Mouse (Mus musculus) forebrain, embryonic 16.5 days (tissue): ENCODE measurements at regions not wholly inside any gene's neighbourhood (a gene's known extent, or its start where the extent isn't known, plus 50 kb on each side); places are given as distances from the start of the nearest gene placed in this dataset.

ENCODE experiments used
- ATAC-seq: fragments of 200-750 bp; cut with Nextera tagmentation; 2 replicates; pipeline ENCODE4 v1.8.0; 2017; ENCODE audit warnings: mild to moderate bottlenecking, moderate library complexity
- H3K27ac ChIP-seq: fragments of 300-500 bp; sonication (generic); 2 replicates; pipeline ENCODE4 v1.5.1; 2014; ENCODE audit warnings: low read length, control low read depth
- H3K27me3 ChIP-seq: fragments of 300-500 bp; sonication (generic); replicated peaks from 2 replicates; pipeline ENCODE4 v1.6.1; 2014; ENCODE audit warnings: low read length; ENCODE audit not compliant: control insufficient read depth, insufficient read depth
- H3K36me3 ChIP-seq: fragments of 300-500 bp; sonication (generic); 2 replicates; pipeline ENCODE4 v1.6.1; 2014; ENCODE audit not compliant: control insufficient read depth, insufficient read depth
- H3K4me1 ChIP-seq: fragments of 300-500 bp; sonication (generic); replicated peaks from 2 replicates; pipeline ENCODE4 v1.6.1; 2014; ENCODE audit warnings: low read length; ENCODE audit not compliant: control insufficient read depth, insufficient read depth
- H3K4me2 ChIP-seq: fragments of 300-500 bp; sonication (generic); 2 replicates; pipeline ENCODE4 v1.6.1; 2014; ENCODE audit warnings: mild to moderate bottlenecking, low read length, control low read depth
- H3K4me3 ChIP-seq: fragments of 300-500 bp; sonication (generic); replicated peaks from 2 replicates; pipeline ENCODE4 v1.5.1; 2014; ENCODE audit warnings: mild to moderate bottlenecking, low read length, control low read depth
- H3K9ac ChIP-seq: fragments of 300-500 bp; sonication (generic); replicated peaks from 2 replicates; pipeline ENCODE4 v1.6.1; 2014; ENCODE audit warnings: low read depth, low read length, control low read depth
- H3K9me3 ChIP-seq: fragments of 300-500 bp; sonication (generic); 2 replicates; pipeline ENCODE4 v1.6.1; 2016; ENCODE audit warnings: low read length; ENCODE audit not compliant: control insufficient read depth
- WGBS: fragments of 180-500 bp; shearing (Covaris S2); extraction: QIAGEN DNeasy Blood & Tissue Kit; methylation state at CpG from one replicate; pipeline ENCODE4 v1.1.7; 2014; 5-methylcytosine and 5-hydroxymethylcytosine counted together

DNA sequence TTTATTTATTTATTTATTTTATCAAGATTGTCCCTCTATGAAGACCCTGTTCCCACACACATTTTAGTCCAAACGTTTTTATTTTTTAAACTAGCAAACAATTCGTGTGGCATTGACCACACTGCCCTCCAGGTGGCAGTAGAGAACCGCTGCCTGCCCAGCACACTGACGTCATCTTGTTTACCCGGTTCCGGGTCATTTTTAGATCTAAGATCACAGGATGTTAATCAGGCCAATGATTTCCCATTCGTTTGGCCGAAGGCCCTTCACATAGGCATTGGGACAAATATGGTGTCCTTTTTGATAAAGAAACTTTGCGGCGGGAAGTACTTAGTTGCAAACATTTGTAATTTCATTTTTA, 78.7 kb upstream of the Ppm1b start:
- H3K27ac ChIP-seq = no peak overlapping the region
- no peaks in the 10 kb centered on the region for H3K27me3 ChIP-seq
- peaks cover 2% of the 10 kb centered on the region; the same call in 1 of the 2 replicates for H3K4me1 ChIP-seq
- WGBS = 16% methylated on average over 10 of the region's 10 CpGs
- H3K4me3 ChIP-seq = peak overlapping the region; percentile 29
- no peaks in the 10 kb centered on the region for H3K36me3 ChIP-seq
- no peak overlapping the region for H3K9ac ChIP-seq
- H3K9me3 ChIP-seq = no peaks in the 10 kb centered on the region
- peak overlapping the region; percentile 36 for H3K4me2 ChIP-seq
- ATAC-seq = peak; percentile 38; the same call in 1 of the 2 replicates

DNA sequence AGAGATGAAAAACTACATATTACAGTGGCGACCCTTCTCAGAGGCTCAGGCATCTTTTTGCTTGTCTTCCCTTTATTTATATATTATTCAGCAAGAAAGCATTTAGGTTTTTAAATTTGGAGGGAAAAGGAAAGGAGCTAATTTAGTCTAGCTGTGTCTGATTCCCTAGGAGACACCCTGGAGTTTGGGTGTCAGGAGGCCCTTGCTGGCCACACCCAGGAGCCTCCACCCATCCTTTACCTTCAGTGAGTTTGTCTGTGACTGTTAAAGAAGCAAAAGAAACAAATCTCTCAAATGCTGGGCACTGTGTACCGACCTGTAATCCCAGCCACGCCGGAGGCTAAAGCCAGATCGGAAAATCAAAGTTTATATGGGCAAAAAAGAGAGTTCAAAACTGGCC, 78.2 kb upstream of the Ppm1b start:
- Histone ChIP-seq H3K27me3 (no peaks in the 10 kb centered on the region), H3K4me2 (no peak overlapping the region; the same call in 1 of the 2 replicates), H3K4me1 (peaks cover 2% of the 10 kb centered on the region; the same call in 1 of the 2 replicates), H3K9ac (no peak overlapping the region), H3K9me3 (no peaks in the 10 kb centered on the region), H3K36me3 (no peaks in the 10 kb centered on the region), H3K27ac (no peak overlapping the region), H3K4me3 (no peak overlapping the region)
- ATAC-seq = no peak
- WGBS = 88% methylated on average over 5 of the region's 5 CpGs

DNA sequence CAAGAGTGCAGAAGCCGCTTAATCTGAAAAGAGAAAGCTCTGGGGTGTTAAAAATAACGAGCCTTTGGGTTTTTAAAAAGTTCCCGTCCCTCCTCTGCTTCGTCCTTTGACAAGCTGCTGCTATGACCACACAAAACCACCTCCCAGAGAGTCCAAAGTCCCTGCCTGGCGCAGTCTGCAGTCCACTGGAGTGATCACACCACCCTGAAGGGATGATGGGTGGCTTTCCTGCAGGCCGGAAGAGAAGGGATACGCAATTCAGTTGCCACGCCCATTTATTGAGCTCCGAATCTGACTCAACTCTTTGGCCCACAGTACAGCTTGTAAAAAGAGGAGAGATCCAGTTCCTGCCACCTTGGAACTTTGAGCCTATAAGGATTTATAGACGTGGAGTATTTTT, 77.4 kb upstream of the Ppm1b start:
- H3K4me2 ChIP-seq = no peak overlapping the region
- no peaks in the 10 kb centered on the region for H3K9me3 ChIP-seq
- H3K27me3 ChIP-seq = no peaks in the 10 kb centered on the region
- no peak overlapping the region for H3K4me3 ChIP-seq
- H3K27ac ChIP-seq = no peak overlapping the region
- no peak overlapping the region for H3K9ac ChIP-seq
- H3K4me1 ChIP-seq = peaks cover 2% of the 10 kb centered on the region; the same call in 1 of the 2 replicates
- ATAC-seq = no peak
- H3K36me3 ChIP-seq = no peaks in the 10 kb centered on the region
- WGBS = 60% methylated on average over 10 of the region's 10 CpGs

DNA sequence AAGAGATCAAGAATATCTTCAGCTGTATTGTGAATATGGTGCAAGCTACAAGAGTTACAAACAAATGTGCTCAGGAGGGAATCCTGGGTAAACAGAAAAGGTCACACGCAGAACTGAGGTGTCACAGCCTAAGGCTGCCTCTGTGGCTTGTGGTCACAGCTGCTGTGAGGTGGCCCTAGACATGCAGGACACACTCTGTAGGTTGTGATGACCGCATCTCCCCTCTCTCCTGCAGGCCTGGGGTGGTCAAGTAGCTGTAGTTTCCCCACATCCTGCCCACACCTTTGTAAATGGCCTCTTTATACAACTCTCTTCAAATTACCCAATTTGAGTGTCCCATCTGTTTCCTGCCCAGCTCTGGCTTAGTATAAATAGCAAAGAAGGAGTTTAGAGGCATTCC, 75.6 kb upstream of the Ppm1b start:
- WGBS = 88% methylated on average over 2 of the region's 2 CpGs
- Histone ChIP-seq H3K4me2 (no peak overlapping the region), H3K4me1 (peaks cover 2% of the 10 kb centered on the region; the same call in 1 of the 2 replicates), H3K4me3 (no peak overlapping the region), H3K27me3 (no peaks in the 10 kb centered on the region), H3K27ac (no peak overlapping the region), H3K36me3 (no peaks in the 10 kb centered on the region), H3K9me3 (no peaks in the 10 kb centered on the region), H3K9ac (no peak overlapping the region)
- ATAC-seq = no peak

DNA sequence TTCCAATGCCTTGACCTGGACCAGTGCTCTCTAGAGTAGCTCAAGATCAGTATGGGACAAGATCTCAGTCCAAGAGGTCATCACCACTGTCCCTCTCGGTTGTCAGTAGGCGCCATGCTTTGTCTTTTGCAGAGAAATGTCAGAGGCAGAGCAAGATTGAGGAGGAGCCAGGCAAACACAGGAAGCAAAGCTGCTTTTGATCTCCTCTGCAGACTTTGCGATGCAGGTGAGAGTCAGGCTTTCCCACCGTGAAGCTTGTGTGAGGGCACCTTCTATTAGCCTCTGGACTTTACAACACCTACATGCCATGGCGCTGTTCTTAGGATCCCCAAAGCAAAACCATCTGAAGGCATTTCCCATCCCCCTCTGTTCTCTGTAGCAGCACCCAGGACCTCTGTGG, 68.0 kb upstream of the Ppm1b start:
- 96% methylated on average over 5 of the region's 5 CpGs for WGBS
- Histone ChIP-seq H3K27ac (no peak overlapping the region), H3K4me2 (no peak overlapping the region), H3K36me3 (no peaks in the 10 kb centered on the region), H3K4me3 (no peak overlapping the region), H3K27me3 (no peaks in the 10 kb centered on the region), H3K4me1 (peaks cover 13% of the 10 kb centered on the region), H3K9ac (no peak overlapping the region), H3K9me3 (no peaks in the 10 kb centered on the region)
- no peak for ATAC-seq

DNA sequence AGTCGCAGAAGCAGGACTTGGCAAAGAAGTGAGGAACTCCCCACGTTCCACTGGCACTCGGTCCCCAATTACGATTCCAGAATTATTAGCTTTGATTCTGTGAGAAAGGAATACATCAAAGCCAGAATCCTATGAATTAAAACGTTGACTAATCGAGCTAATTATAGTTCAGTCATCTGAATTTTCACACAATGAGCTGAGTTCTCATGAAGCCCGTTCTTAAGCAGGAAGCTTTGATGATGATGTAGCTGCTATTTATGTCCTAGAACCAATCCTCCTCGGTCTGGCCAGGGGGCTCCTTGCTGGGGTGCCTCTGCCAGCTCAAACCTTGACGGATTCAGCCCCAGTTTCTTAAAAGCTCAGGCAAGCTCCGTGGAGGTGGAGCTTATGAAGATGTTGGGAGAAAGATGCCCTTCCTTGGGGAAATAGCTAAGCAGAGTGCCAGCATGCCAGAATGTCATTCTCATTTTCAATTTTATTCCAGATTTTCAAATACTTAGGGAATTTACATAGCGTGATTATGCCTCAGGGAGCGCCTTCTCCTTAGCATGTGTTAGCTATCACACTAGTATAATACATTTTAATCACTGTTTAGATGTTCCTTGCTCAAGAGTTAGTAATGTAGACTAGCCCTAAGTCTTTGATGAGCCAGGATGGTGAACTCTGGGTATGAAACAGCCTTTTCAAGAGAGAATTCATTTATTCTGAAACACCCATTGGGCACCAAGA, 65.5 kb upstream of the Ppm1b start:
- peak; percentile 65 for ATAC-seq
- 0 out of 2 replicates have a peak overlapping the region, but pooled peaks have one; percentile 3 for H3K4me3 ChIP-seq
- peak overlapping the region; percentile 37 for H3K4me2 ChIP-seq
- H3K9ac ChIP-seq = 0 out of 2 replicates have a peak overlapping the region, but pooled peaks have one; percentile 37
- peak overlapping the region; percentile 81 for H3K27ac ChIP-seq
- H3K9me3 ChIP-seq = no peaks in the 10 kb centered on the region
- no peaks in the 10 kb centered on the region for H3K36me3 ChIP-seq
- H3K27me3 ChIP-seq = no peaks in the 10 kb centered on the region
- peaks cover 13% of the 10 kb centered on the region for H3K4me1 ChIP-seq
- 23% methylated on average over 12 of the region's 12 CpGs for WGBS

DNA sequence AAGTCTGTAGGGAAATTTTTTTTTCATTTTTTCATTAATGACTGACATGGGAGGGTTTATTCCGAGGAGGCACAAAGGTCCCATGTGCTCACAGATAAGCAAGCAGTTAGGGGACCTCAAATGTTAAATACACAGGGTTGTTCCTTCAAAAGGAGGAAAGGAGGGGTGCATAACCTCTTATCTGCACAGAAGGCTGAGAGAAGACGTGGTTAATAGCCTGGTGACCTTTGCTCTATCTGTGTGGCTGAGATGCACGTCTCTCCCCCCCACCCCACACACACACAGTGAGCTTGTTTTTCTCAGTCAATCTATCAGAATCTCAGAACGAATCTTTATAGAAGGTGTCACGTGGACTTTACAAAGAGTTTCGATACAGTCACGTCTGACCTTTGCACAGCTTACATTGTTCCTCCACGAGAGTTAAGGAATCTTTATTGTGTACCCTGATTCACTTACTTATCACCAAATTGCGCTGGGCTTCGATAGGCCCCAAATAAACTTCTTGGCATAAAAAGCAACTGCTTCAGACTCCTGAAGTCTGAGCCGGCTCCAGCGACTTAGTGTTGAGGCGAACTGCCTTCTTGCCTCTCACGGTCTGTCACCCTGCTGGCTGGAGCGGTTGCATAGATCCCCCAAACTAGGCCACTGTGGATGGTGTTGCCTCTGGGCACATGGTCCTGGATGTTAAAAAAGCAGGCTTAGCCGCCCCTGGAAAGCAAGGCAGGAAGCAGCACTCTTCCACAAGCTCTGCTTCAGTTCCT, 63.1 kb upstream of the Ppm1b start:
- ATAC-seq = no peak
- WGBS = 86% methylated on average over 16 of the region's 16 CpGs
- Histone ChIP-seq H3K4me3 (no peak overlapping the region), H3K4me1 (peaks cover 13% of the 10 kb centered on the region), H3K9ac (no peak overlapping the region), H3K27me3 (no peaks in the 10 kb centered on the region), H3K9me3 (no peaks in the 10 kb centered on the region), H3K27ac (no peak overlapping the region), H3K36me3 (no peaks in the 10 kb centered on the region), H3K4me2 (no peak overlapping the region)

DNA sequence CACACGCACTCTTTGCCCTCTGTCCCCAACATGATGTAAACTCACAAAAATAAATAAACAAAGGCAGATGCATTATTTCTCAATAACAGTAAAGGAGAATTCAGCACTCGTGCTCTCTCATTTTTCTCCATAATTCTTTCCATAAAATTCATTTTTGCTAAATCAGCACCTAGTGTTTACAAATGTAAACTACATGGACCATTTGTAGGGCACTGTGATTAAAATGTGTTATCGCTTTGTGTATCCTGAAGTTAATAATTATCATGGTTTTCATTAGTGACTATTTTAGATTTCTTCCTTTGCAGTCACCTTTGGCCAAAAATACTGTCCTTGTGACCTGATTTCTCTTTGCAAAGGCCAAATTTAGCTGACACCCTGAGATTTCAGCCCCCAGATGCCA, 61.0 kb upstream of the Ppm1b start:
- Histone ChIP-seq H3K27ac (no peak overlapping the region), H3K9me3 (no peaks in the 10 kb centered on the region), H3K4me3 (no peak overlapping the region), H3K4me2 (no peak overlapping the region), H3K27me3 (no peaks in the 10 kb centered on the region), H3K9ac (no peak overlapping the region), H3K4me1 (peaks cover 11% of the 10 kb centered on the region), H3K36me3 (no peaks in the 10 kb centered on the region)
- WGBS = 93% methylated on average over 3 of the region's 3 CpGs
- ATAC-seq = no peak

DNA sequence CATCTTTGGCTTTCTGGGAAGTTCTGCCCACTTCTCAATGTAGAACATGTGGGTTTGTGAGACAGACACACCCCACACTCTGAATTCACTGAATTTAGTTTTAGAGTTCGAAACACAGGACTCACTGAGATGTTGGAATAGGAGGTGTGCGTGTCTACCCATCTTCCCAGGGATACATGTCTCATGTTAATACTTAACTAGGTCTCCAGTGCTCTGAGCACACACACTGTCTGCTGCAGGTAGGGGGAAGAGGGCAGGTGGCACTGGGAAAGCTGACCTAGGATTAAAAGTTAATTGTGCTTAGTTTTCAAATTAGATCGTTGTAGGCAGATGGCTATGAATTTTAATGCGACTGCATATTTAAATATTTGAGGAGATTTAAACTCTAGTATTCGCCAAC, 60.0 kb upstream of the Ppm1b start:
- H3K36me3 ChIP-seq = no peaks in the 10 kb centered on the region
- H3K27me3 ChIP-seq = no peaks in the 10 kb centered on the region
- no peaks in the 10 kb centered on the region for H3K9me3 ChIP-seq
- no peak overlapping the region for H3K27ac ChIP-seq
- WGBS = 78% methylated on average over 5 of the region's 5 CpGs
- H3K4me3 ChIP-seq = no peak overlapping the region
- H3K4me1 ChIP-seq = peaks cover under 1% of the 10 kb centered on the region
- ATAC-seq = no peak
- H3K9ac ChIP-seq = no peak overlapping the region
- no peak overlapping the region for H3K4me2 ChIP-seq
